Mouse (Mus musculus) adrenal gland, adult 18-20 months (tissue): ENCODE measurements at regions not wholly inside any gene's neighbourhood (a gene's known extent, or its start where the extent isn't known, plus 50 kb on each side); places are given as distances from the start of the nearest gene placed in this dataset.
A peak's percentile ranks its signal among the peaks of the same experiment; 100 is the strongest.

Experiments
- DNase-seq, 2 experiments: peaks; one replicate each; pipeline ENCODE4 v3.0.0; 2021 to 2022; ENCODE audit warnings: low spot score in 2 of 2

- no peak for DNase-seq
These were observed 363.7 kb upstream of the Satb1 start for GRCm38 (mm10) chr17:52196811-52197210.

GRCm38 (mm10) chr17:52195804-52196203, 362.7 kb upstream of the Satb1 start:
- no peak for DNase-seq

DNA sequence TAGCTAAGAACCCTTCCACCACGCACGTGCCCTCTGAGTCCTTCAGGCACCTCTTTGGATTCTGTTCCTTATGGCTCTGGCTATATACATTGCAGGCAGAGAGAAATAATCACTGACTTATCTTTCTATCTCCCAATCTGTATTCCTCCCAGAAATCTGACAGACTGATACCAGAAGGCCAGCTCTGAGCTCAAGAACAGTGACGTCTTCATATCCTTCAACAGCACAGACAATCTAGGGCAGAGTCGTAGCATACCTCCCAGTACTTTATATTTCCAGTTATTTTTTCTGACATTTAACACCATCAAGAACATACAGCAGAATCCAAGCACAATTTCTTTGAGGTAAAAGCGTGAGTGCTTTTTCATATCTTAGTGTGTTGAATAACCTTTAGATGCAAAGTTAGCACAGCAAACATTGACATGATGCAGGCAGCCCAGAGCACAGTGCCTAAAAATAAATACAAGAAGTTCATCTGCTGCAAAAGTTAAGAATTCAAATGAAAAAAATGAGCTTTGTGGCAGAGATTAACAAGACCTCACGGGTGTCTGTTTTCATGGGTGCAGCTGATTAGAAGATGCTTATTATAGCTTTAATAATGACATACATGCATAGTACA, 358.1 kb upstream of the Satb1 start:
- no peak for DNase-seq

DNA sequence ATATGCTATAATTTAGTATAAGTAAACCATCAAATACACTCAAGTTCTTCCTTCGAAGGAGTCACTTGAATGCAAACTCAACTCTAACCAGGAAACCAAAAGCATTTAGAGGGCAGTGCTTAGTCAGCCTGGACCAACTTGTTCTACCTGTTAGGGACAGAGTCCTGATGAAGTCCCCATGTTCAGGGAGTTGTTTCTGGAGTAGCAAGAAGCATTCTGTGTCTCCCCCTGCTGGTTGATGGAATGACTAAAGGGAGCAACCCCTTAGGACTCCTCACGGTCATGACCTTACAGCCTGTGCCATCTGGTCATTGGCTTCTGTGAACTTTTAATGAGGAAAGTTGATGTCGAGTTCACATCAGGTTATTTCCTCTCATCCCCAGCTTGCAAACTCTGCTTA, 349.6 kb upstream of the Satb1 start:
- peak; percentile 17 to 20 for DNase-seq

- DNase-seq: no peak
These were observed 344.9 kb upstream of the Satb1 start for GRCm38 (mm10) chr17:52177996-52178395.

GRCm38 (mm10) chr17:52168076-52168838, 335.2 kb upstream of the Satb1 start:
- DNase-seq: no peak

DNA sequence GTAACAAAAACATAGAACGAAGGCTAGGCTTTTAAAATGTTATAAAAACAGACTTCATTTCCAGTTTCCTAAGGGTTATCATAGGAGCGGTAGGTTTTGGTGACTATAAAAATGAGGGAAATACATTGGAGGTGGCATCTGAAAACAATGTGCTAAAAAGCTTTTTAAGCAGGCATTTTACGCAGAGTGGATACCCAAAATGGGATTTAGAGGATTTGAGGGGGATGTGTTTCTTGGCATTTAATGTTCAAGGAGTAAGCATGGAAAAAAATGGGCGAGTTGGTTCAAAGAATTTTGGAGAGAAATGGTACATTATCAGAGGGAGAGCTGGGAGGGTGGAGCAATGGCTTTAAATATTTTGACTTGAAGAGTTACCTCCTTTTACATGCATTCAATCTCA, 334.6 kb upstream of the Satb1 start:
- no peak for DNase-seq

- no peak for DNase-seq
These were observed 332.9 kb upstream of the Satb1 start for GRCm38 (mm10) chr17:52165891-52166485.

- no peak for DNase-seq
These were observed 329.7 kb upstream of the Satb1 start for GRCm38 (mm10) chr17:52162559-52163397.

DNA sequence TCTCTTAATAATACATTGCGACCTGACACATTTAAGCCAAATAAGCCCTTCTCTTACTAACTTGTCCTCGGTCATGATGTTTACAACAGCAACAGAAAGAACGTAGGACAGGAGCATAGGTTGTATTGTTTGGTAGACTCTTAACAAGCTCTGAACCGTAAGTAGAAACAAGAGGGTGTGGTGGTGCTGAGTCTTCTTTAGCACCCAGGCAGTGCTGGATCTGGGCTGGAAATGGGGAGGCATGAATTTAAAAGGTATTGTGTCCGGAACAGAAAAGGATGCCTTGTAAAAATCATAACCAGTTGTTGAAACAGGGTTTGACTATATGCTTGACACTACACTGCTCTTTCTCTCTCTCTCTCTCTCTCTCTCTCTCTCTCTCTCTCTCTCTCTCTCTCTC, 317.4 kb upstream of the Satb1 start:
- DNase-seq: no peak

GRCm38 (mm10) chr17:52149834-52150233, 316.7 kb upstream of the Satb1 start:
- no peak for DNase-seq

GRCm38 (mm10) chr17:52149068-52149467, 316.0 kb upstream of the Satb1 start:
- no peak for DNase-seq

DNA sequence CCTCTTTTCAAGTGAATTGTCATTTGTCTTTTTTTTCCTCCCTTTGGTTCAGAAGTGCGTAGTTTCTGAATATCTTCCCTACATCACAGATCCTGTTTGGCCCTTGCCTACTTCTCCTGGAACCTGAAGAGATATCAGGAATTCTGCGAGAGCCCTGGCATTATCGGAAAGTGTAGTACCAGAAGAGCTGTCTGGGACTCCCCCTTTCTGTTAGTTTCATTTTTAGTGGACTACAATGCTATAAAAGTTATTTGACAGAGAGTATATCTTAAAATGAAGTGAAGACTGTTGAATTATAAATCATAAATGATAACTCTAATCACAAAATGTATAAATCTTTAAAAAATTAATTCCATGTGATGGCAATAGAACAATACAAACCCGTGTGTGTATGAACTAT, 270.8 kb upstream of the Satb1 start:
- no peak for DNase-seq

DNA sequence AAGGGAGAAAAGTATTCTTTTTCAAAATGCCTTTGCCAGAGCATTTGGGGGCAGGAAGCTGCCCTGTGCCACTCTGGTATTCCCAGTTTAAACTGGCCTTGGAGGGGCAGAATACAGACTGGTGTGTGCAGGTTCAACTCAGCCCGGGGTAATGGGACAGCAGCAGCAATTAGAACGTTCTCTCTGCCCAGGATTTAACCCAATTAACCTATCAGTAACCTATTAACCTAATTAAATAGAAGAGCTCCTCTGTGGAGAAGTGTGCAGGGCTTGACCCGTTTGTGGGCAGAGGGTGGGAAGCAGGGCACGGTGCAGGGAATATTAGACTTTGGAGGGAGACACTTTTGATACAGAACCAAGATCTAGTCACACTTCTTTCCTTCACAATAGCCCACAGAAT, 252.7 kb upstream of the Satb1 start:
- no peak for DNase-seq

DNA sequence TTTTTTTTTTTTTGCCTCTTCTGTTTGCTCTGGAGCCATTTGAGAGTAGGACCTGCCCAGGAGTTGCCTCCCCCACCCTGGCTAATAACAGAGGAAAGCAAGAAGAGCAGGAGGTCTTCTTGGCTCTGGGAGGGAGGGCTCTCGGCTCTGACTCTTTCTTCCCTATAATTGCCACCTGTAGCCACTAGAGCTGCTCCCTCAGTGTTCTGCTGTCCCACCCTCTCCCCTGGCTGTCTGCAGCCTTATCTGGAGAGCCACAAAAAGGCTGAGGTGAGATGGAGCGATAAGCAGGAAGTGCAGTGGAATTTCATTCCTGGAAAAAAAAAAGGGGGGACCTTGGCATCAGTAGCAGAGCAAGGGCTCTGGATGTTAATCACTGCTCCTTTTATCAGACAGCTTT, 251.4 kb upstream of the Satb1 start:
- no peak for DNase-seq

DNA sequence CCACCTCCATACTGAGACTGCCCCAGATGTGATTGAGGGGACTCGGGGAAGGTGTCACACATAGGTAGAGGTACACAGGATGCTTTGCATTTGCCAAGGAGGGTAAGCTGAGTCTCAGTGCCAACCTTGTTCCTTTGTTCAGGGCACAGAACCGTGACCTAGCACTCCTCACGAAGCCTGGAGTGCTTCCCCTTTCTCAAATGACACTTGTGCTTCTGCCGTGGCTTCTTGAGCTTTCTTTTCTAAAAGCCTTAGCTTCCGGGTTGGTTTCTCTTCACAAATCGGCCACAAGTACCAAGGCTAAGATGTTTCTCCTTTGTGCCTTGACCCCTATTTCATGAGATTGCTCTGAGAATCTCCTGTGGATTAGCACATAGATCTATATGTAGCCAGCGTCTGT, 246.2 kb upstream of the Satb1 start:
- DNase-seq: no peak

DNA sequence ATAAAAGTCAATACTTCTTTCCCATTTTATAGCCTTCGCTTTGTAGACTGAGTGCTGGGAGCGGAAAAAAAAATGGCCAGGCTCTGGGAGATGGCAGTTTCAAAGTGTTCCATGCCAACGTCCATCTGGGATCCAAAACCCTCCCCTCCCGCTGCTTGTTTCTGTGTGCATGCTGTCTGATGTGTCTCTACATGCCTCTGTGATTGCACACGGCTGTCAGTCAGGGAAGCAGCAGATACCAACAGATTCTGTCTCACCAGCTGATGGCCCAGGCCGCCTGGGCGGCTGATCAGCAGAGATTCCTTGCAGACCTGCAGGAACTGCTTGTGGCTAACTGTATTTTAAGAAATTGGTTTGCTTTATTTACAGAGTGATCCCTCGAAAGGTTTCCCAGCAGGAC, 245.4 kb upstream of the Satb1 start:
- DNase-seq: no peak

DNA sequence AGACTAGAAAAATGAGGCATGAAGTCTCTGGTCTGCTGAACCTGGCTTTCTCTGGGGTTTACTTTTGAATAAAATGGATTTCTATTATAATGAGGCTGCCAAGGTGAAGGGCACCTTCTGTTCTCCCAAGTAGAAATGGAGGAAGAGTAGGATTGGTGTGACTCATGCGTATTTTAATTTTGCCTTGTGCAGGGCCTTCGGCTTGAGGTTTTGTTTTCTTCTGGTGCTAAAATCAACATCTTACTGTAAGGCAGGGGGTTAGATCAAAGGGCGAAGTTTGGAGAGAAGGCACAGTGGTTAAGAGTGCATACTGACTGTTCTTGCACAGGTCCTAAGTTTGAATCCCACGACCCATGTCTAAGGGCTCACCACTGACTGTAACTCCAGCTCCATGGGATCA, 244.9 kb upstream of the Satb1 start:
- DNase-seq: no peak

DNA sequence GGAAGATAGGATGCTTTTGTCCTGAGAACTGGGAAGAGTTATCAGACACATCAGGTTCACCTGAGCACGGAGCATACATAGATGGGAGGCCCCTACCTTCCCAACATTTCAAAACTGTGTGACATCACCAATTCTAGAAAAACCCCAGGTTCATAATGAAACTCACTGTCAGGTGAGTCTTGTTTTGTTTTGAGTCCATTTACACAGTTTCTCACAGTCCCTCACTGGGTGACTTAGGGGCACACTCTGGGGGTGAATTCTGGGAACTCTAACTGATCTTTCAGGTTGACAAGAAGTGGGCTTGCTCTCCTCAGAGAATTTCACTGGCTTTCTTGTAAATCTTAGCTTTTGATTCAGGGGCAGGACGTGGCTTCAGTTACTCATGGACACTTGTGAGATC, 243.7 kb upstream of the Satb1 start:
- DNase-seq: no peak

- DNase-seq: no peak
These were observed 234.6 kb upstream of the Satb1 start for GRCm38 (mm10) chr17:52067721-52068120.

- no peak for DNase-seq
These were observed 231.5 kb upstream of the Satb1 start for GRCm38 (mm10) chr17:52064618-52065017.

DNA sequence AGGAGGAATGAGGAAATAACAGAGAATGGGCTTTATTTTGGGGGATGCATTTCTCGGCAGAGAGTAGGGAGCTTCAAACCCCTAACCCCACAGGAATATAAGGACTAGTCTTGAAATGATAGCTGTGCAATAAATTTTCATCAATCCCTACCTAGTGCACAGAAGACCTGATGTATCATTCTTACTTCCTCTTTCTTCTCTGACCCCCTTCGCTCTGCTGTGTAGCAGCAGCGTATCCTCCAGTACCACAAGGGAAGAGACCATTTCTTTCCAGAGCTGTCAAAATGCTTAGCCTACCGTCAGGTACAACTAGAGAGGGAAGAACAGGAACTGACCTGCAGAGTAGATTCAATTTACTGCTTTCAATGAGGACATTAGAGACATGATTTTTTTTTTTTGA, 230.0 kb upstream of the Satb1 start:
- no peak for DNase-seq
